Mouse (Mus musculus) brain, embryonic 18.5 days (tissue): Measurements from ENCODE around the gene Ppt2.

Source experiments
- DNase-seq: peaks from one replicate; pipeline ENCODE4 v3.0.0-alpha.2; 2012; ENCODE audit warnings: low read depth, low spot score

Gene Ppt2

GRCm38 (mm10) chr17:34627943-34628643 is at the start of gene Ppt2:
Gene Ppt2, minus strand, starts transcription at chr17:34628510.
- DNase-seq: no peak

GRCm38 (mm10) chr17:34676671-34677070 is 48.4 kb upstream of the Ppt2 start:
- no peak for DNase-seq

DNA sequence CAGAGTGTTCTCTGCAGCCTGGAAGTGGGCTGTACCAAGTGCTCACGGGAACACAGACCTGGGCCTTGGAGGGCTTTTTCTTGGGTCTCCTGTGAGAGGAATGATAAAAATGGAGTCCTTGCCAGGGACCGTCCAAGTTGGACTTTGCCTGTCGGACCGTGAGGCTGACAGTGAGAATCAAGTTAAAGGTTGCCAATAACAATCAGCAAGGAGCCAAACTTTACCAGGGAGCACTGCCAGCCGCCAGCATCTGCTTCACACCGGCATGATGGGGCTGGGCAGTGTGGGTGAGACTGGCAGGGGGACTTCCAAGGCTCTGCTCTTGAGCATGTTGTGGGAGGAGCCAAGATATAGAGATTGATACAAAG is 47.8 kb upstream of the Ppt2 start:
- no peak for DNase-seq

DNA sequence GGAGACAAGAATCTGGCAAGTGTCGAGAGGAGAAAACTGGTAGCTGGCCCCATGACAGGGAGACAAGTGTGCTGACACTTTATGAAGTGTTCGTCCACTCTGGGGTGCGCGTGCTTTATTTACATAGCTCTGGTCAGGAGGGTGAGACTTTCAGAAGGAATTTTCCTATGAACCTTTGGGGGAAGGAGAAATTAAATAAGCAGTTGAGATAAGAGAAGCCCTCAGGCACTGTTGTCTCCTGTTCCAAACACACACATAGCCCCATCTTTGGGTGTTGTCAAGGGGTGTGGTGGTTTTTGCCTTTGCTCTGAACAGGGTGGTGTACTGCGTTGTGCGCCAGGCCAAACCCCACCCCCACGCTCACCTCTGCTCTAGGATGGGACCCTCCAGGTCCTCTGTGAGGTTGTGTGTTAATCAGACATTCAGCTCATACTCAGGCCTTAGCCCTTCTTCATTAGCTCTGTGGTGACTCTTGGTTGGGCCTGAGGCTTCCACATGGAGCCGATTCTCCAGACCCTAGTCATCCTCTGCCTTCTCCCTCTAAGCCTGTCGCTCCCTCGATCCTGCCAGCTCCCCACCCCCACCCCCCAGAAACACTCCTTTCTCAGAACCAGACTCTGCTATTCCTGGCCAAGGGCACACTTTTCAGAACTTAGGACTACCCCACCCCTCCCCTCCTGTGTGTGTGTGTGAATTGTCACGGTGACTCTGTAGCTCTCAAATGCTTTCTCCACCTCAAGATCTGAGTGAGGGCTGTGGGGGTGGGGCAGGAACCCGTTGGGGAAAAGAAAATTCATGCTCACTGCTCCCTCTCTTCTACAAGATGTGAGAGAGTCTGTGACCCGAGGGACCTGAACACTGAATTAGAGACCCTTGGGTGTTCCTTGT is 47.1 kb upstream of the Ppt2 start:
- DNase-seq: no peak

- no peak for DNase-seq
These were observed 46.4 kb upstream of the Ppt2 start for GRCm38 (mm10) chr17:34674524-34675204.

GRCm38 (mm10) chr17:34673139-34673538 is 44.8 kb upstream of the Ppt2 start:
- DNase-seq: no peak

DNA sequence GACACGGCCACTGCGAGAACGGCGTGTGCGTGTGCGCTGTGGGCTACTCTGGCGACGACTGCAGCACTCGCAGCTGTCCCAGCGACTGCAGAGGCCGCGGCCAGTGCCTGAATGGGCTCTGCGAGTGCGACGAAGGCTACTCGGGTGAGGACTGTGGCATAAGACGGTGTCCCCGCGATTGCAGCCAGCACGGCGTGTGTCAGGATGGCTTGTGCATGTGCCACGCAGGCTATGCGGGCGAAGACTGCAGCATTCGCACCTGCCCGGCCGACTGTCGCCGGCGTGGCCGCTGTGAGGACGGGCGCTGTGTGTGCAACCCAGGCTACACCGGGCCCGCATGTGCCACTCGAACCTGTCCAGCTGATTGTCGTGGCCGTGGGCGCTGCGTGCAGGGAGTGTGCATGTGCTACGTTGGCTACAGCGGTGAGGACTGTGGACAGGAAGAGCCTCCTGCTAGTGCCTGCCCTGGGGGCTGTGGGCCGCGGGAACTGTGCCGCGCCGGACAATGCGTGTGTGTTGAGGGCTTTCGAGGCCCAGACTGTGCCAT is 44.0 kb upstream of the Ppt2 start:
- no peak for DNase-seq

DNA sequence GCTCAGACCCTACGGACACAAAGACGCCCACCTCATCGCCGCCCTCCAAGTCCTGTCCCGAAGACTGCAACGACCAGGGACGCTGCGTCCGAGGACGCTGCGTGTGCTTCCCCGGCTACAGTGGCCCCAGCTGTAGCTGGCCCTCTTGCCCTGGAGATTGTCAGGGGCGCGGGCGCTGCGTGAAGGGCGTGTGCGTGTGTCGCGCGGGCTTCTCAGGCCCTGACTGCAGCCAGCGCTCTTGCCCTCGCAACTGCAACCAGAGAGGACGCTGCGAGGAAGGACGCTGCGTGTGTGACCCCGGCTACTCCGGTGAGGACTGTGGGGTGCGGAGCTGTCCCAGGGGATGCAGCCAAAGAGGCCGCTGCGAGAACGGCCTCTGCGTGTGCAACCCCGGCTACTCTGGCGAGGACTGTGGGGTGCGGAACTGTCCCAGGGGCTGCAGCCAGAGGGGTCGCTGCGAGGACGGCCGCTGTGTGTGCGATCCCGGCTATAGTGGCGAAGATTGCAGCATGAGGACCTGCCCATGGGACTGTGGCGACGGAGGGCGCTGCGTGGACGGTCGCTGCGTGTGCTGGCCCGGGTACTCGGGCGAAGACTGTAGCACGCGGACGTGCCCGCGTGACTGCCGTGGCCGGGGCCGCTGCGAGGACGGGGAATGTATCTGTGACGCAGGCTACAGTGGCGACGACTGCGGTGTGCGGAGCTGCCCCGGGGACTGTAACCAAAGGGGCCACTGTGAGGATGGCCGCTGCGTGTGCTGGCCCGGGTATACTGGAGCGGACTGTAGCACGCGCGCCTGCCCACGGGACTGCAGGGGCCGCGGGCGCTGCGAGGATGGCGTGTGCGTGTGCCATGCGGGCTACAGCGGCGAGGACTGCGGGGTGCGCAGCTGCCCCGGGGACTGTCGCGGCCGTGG is 43.1 kb upstream of the Ppt2 start:
- DNase-seq: no peak

DNA sequence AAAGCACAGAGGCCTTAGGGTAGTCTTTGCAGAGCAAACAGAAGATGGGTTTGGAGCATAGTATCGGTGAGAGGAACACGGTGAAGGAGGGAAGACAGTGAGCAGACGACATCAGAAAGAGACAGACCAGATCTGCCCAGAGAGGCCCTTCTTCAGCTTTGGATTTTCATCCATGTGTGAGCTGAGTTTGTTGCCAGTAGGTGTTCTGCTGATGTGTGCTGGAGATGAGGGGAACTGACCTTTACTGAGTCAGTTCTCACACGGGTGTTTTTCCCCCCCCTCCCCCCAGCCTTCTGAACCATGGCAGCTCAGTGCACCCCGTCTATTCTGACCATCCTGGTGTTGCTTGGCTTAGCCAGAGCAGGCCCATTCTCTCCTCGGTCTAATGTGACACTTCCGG is 41.9 kb upstream of the Ppt2 start, which contains the start of gene Tnxb:
Gene Tnxb (plus strand): TSS at position 301 of the 400 bp plus-strand sequence.
- DNase-seq: no peak

- DNase-seq: no peak
These were observed 36.2 kb upstream of the Ppt2 start for GRCm38 (mm10) chr17:34664472-34664871.

DNA sequence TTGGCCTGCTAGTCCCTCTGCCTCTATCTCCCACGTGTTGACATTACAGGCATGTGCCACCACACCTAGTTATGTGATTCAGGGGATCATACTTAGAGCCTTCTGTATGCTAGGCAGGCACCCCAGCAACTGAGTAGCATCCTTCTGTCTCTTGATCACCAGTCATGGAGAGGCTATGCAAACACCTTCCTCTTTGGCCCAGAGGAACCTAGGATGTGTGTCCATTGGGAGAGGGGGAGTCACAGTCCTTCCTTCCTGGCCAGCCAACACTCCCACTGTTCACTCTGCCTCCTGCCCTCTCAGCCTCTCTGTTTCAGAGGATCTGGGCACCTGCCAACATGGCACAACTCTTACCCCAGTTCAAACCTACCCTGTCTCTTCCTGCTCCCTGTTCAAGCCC is 35.2 kb upstream of the Ppt2 start:
- no peak for DNase-seq

DNA sequence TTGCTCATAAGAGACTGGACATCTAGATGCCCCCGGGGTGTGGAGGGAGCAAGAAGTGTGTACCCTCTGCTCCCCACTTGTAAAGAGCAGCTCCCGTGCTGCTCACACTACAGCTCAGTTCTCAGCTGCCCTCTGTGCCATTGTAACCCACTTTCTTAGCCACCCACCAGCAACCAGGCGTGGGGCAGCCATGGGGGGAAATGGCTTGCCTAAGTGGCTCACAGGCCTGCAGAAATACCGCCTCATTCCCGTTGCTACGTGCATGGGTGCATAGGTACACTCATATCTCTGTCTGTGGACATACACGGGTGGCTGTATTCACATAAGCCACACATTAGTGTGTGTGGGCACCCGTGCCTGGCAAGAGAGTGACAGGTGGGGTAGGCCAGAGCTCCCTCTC is 34.7 kb upstream of the Ppt2 start:
- no peak for DNase-seq

DNA sequence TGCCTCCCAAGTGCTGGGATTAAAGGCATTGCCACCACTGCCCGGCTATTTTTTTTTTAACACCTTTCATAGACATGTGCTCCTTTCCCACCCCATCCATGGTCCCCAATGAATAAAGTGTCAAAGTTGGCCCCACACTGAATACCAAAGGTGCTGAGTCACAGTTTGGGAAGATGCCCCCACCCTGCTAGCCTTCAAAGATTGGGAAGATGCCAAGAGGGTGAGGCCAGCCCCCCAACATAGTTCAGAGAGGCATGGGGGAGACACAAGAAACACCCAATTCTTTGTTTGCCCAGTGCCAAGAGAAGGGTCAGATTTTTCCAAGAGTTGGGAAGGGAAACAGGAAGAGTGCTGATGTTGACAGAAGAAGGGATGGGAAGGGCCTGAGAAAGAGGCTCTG is 34.2 kb upstream of the Ppt2 start:
- no peak for DNase-seq

DNA sequence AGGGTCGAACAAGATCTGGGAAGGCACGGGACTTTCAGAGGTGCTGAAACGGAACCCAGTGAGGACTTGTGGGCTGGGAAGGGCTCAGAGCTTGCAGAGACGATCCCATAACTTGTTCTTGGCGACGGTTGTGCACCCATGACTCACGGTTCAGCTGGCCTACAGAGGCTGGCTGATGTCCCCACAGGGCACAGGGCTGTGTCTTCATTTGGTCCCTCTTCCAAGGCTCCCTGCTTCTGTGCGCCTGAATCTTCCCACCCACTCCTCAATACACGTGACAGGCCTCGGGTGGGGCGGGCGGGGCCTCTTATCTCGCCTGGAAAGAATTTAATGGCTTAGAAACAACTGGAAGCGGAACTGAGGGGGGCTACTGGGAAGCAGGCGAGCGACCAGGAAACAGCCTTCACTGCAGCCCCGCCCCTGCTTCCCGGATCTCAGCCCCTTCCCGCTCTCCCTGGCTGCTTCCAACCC is 32.8 kb upstream of the Ppt2 start:
- no peak for DNase-seq

DNA sequence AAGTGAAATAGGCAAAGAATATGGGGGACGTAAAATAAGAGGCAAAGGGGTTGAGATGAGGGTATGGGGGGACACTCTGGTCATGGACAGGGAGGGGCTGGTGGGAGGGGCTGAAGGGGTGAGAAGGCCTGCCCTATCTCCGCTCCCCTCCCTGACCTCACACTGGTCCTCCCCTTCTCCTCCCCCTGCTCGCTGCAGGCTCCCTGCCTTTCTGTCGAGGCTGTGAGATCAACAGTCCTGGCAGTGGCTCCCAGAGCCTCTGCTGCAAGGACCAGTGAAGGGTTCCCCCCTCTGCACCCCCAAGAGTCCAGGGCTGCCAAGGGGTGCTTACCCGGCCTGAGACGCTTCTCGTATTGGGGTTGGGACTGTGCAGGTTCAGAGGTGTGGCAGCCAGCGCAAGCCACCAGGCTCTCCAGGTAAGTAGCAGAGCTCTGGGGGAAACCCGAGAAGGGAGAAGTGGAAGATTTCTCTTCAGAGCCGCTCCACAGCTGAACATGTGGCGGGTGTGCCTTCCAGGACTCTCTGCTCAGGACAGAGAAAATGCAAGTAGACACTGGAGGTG is 32.0 kb upstream of the Ppt2 start:
- no peak for DNase-seq

DNA sequence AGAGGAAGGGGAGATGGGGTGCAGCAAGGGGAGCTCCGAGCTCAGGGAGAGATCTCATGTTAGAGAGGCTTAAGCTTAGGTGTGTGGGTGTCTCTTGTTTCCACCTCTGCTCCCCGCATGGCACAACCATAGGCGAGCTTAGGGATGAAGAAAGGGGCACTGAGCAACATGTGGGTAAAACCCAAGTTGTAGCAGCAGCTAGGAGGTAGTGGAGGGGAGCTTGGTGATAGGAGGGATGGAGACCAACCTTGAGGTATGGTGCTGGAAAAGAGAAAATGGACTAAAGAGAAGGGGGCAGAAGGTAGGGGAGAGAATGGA is 31.5 kb upstream of the Ppt2 start:
- DNase-seq: no peak

DNA sequence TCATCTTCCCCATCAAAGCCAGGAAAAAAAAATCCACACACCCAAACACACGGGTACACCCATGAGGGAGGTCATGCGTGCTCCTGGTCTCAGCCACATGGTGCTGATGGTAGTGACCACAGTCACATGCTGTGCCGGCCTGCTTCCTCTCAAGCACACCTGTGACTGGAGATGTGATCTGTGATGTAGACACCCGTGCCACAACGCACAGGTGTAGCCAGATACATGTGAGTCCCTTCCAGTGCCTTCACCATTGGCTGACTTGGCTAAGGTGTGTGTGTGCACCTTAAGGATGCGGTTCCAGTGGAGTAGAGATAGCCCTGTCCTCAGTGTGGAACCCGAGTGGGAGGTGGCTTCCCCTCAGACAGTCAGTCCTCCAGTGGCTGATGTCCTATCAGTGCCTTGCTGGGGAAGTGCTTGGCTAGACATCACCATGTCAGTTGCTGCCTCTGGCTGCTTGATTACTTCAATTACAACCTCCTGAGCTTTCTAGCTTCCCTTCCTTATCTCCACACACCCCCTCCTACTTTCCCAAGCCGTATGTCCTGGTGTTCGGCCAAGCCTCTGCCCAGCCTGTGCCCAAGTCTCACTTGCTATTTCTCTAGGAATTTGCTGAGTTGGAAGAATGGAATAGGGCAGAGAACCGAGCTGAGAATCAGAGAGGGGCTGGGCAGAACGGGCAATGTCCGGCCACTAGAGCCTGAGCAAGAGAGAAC is 31.0 kb upstream of the Ppt2 start:
- DNase-seq: no peak

DNA sequence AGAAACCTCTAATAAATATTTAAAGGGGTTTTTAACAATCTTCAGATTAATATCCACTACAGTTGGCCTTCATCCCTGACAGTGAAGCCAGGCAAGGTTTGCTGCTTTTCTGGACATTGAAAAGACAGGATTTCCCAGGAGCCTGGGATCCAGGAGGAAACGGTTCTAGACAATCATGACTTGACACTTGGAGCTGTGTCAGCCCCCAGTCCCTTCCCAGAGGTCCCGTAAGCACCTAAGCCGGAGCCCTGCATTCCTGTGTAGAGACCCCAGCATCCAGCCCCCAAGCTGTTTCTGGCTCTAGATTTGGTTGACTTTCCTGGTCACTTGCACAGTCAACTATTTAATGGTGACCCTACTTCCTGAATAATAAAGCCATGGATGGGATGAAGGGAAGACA is 30.3 kb upstream of the Ppt2 start:
- no peak for DNase-seq

GRCm38 (mm10) chr17:34658145-34658544 is 29.8 kb upstream of the Ppt2 start:
- DNase-seq: no peak

- no peak for DNase-seq
These were observed 29.0 kb upstream of the Ppt2 start for GRCm38 (mm10) chr17:34657271-34657670.
